Mouse (Mus musculus) MEL (cell line): ENCODE measurements around the gene Fchsd2.

Source experiments
- GATA1 ChIP-seq: IDR thresholded peaks from 2 replicates; pipeline ENCODE4 v1.6.1; 2011; ENCODE audit warnings: low read depth, low read length, improper control_type of control experiment
- MAFK ChIP-seq: IDR thresholded peaks from 2 replicates; pipeline ENCODE4 v1.6.1; 2011; ENCODE audit warnings: low read depth, mild to moderate bottlenecking, low read length, improper control_type of control experiment, borderline replicate concordance
- RAD21 ChIP-seq: IDR thresholded peaks from 2 replicates; pipeline ENCODE4 v1.6.1; 2011; ENCODE audit warnings: mild to moderate bottlenecking, low read depth, low read length, improper control_type of control experiment

GRCm38 (mm10) chr7:101107073-101107810 is 14.6 kb downstream of the Fchsd2 start:
- TF ChIP-seq MAFK (no peak), RAD21 (no peak), GATA1 (no peak)
